Mouse (Mus musculus): ENCODE data around the gene U2af2.
"Not testable (repeated sequence)": the region's sequence is repeated elsewhere in the genome, so short reads cannot be mapped to it uniquely, and the experiment has no call there.

U2af2 gene

GRCm38 (mm10) chr7:5061774-5062359 is at the start of gene U2af2:
U2af2 (plus strand) TSS chr7:5062143.
- peak; percentile 95 for DNase-seq (ENCODE audit: extremely low spot score)

GRCm38 (mm10) chr7:5012681-5013513 is 49.0 kb upstream of the U2af2 start:
- DNase-seq (ENCODE audit: extremely low spot score), result no peak

- DNase-seq (ENCODE audit: extremely low spot score), result peak; percentile 98
Observed at GRCm38 (mm10) chr7:5014251-5015117, 47.5 kb upstream of the U2af2 start, which contains the start of the genes Zfp524 and Fiz1. Zfp524 (plus strand) TSS chr7:5014415. Fiz1 (minus strand) TSS chr7:5014697.

GRCm38 (mm10) chr7:5015118-5016001 is 46.6 kb upstream of the U2af2 start, which contains the start of gene Gm44973:
Gm44973 (plus strand) TSS chr7:5015496.
- DNase-seq (ENCODE audit: extremely low spot score), result peak; percentile 99

GRCm38 (mm10) chr7:5016057-5016456 is 45.9 kb upstream of the U2af2 start:
- no peak for DNase-seq (ENCODE audit: extremely low spot score)

- no peak for DNase-seq (ENCODE audit: extremely low spot score)
Observed at GRCm38 (mm10) chr7:5016920-5017319, 45.0 kb upstream of the U2af2 start.

- DNase-seq (ENCODE audit: extremely low spot score), result no peak
Observed at GRCm38 (mm10) chr7:5017352-5017751, 44.6 kb upstream of the U2af2 start.

GRCm38 (mm10) chr7:5017931-5018330 is 44.0 kb upstream of the U2af2 start:
- DNase-seq (ENCODE audit: extremely low spot score), result no peak

GRCm38 (mm10) chr7:5019576-5019975 is 42.4 kb upstream of the U2af2 start:
- DNase-seq (ENCODE audit: extremely low spot score), result not testable (repeated sequence)

- DNase-seq (ENCODE audit: extremely low spot score), result peak; percentile 98
Observed at GRCm38 (mm10) chr7:5020000-5020681, 41.8 kb upstream of the U2af2 start, which contains the start of the genes Zfp865 and Ccdc106. Zfp865 (plus strand) TSS chr7:5020376. Ccdc106 (plus strand) TSS chr7:5020553.

GRCm38 (mm10) chr7:5020685-5021084 is 41.3 kb upstream of the U2af2 start:
- no peak for DNase-seq (ENCODE audit: extremely low spot score)

GRCm38 (mm10) chr7:5021197-5021596 is 40.7 kb upstream of the U2af2 start:
- DNase-seq (ENCODE audit: extremely low spot score), result no peak

GRCm38 (mm10) chr7:5029543-5029942 is 32.4 kb upstream of the U2af2 start:
- DNase-seq (ENCODE audit: extremely low spot score), result no peak

- DNase-seq (ENCODE audit: extremely low spot score), result no peak
Observed at GRCm38 (mm10) chr7:5029946-5030345, 32.0 kb upstream of the U2af2 start.

- DNase-seq (ENCODE audit: extremely low spot score), result no peak
Observed at GRCm38 (mm10) chr7:5030554-5031275, 31.2 kb upstream of the U2af2 start.

- no peak for DNase-seq (ENCODE audit: extremely low spot score)
Observed at GRCm38 (mm10) chr7:5031496-5031895, 30.4 kb upstream of the U2af2 start.

GRCm38 (mm10) chr7:5033818-5034217 is 28.1 kb upstream of the U2af2 start, which contains the start of gene 4632433K11Rik:
4632433K11Rik (plus strand) TSS chr7:5034118.
- no peak for DNase-seq (ENCODE audit: extremely low spot score)

GRCm38 (mm10) chr7:5035628-5036027 is 26.3 kb upstream of the U2af2 start:
- no peak for DNase-seq (ENCODE audit: extremely low spot score)

GRCm38 (mm10) chr7:5036136-5036535 is 25.8 kb upstream of the U2af2 start:
- no peak for DNase-seq (ENCODE audit: extremely low spot score)

GRCm38 (mm10) chr7:5037026-5037425 is 24.9 kb upstream of the U2af2 start:
- no peak for DNase-seq (ENCODE audit: extremely low spot score)

Measured in embryo, embryonic 9.5 days (tissue).